Mouse (Mus musculus) heart, postnatal 0 days (tissue): ENCODE results near the gene Ccdc88c. TPM values are rescaled to one million over a fixed set of nuclear protein-coding genes. Genes with fewer than 3 reads are reported as not detected.

Experiments
- ATAC-seq: fragments of 200-750 bp; cut with Nextera tagmentation; 2 replicates; pipeline ENCODE4 v1.8.0; 2017; ENCODE audit warnings: low read depth, moderate number of reproducible peaks, moderate library complexity; ENCODE audit not compliant: insufficient read depth
- DNase-seq: peaks from one replicate; pipeline ENCODE4 v3.0.0-alpha.2; 2016; ENCODE audit warnings: low spot score
- H3K27ac ChIP-seq: fragments of 300-500 bp; sonication (generic); 2 replicates; pipeline ENCODE4 v1.5.1; 2014; ENCODE audit warnings: low read depth, mild to moderate bottlenecking
- H3K27me3 ChIP-seq: fragments of 300-500 bp; sonication (generic); 2 replicates; pipeline ENCODE4 v1.6.1; 2014; ENCODE audit warnings: low read length, mixed read lengths; ENCODE audit not compliant: control insufficient read depth, insufficient read depth
- H3K36me3 ChIP-seq: fragments of 300-500 bp; sonication (generic); replicated peaks from 2 replicates; pipeline ENCODE4 v1.6.1; 2014; ENCODE audit warnings: low read length, mixed read lengths; ENCODE audit not compliant: control insufficient read depth, insufficient read depth
- H3K4me1 ChIP-seq: fragments of 300-500 bp; sonication (generic); 2 replicates; pipeline ENCODE4 v1.6.1; 2014; ENCODE audit warnings: antibody characterized with exemption; ENCODE audit not compliant: control insufficient read depth, insufficient read depth
- H3K4me2 ChIP-seq: fragments of 300-500 bp; sonication (generic); 2 replicates; pipeline ENCODE4 v1.6.1; 2014; ENCODE audit warnings: low read depth, mild to moderate bottlenecking, low read length, moderate library complexity
- H3K4me3 ChIP-seq: fragments of 300-500 bp; sonication (generic); 2 replicates; pipeline ENCODE4 v1.5.1; 2014; ENCODE audit warnings: low read depth, low read length
- H3K9ac ChIP-seq: fragments of 300-500 bp; sonication (generic); replicated peaks from 2 replicates; pipeline ENCODE4 v1.6.1; 2014; ENCODE audit warnings: low read depth, low read length, mixed read lengths
- H3K9me3 ChIP-seq: fragments of 300-500 bp; sonication (generic); replicated peaks from 2 replicates; pipeline ENCODE4 v1.6.1; 2016; ENCODE audit warnings: low read length; ENCODE audit not compliant: control insufficient read depth
- CTCF ChIP-seq: IDR thresholded peaks from 2 replicates; pipeline ENCODE4 v1.5.1; 2016; ENCODE audit warnings: antibody characterized with exemption, control low read depth, low read depth
- EP300 ChIP-seq: IDR thresholded peaks from 2 replicates; pipeline ENCODE4 v1.6.1; 2016; ENCODE audit warnings: antibody characterized with exemption, low read depth
- WGBS: fragments of 180-500 bp; shearing (Covaris S2); extraction: QIAGEN DNeasy Blood & Tissue Kit; methylation state at CpG from one replicate; pipeline ENCODE4 v1.1.7; 2014; 5-methylcytosine and 5-hydroxymethylcytosine counted together
- polyA plus RNA-seq: library from polyadenylated mRNA; unstranded; fragments of >200 nt; fragmentation: Nextera tagmentation; extraction: Ambion mirVana; gene quantifications from 2 replicates; pipeline ENCODE4 v1.2.1, GENCODE M21; 2015
- total RNA-seq: library from RNA; depleted of rRNA; stranded (reverse); fragments of >200 nt; gene quantifications from 2 replicates; pipeline ENCODE4 v1.2.3, GENCODE M21; 2014; ENCODE audit warnings: low replicate concordance

Ccdc88c gene
- total and polyA plus RNA-seq, 2 experiments from 2014 or later: 1.6 to 4.7 TPM

DNA sequence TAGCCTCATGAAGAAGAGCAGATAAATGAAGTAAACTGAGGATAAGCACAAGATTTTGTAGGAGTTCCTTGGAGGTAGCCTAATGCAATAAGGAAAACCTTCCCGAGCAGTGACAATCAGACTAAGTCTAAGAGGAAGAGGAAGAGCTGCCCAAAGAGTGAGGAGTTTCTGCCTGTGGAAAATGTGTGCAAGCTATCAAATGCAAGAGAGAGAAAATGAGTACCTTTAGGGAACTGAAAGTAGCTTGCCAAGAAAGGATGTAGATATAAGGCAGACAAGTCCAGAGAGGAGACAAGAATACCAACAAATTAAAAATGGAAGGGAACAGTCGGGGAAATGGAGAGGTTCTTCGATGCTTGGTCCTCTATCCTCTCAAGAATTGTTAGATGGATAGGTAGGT, 143.3 kb downstream of the Ccdc88c start:
- 88% methylated on average over 3 of the region's 3 CpGs for WGBS
- no peaks in the 10 kb centered on the region for H3K27me3 ChIP-seq
- TF ChIP-seq EP300 (no peak), CTCF (no peak)
- ATAC-seq (no peak), DNase-seq (no peak)
- H3K9ac ChIP-seq: no peak overlapping the region
- H3K36me3 ChIP-seq: no peaks in the 10 kb centered on the region
- H3K4me1 ChIP-seq: no peaks in the 10 kb centered on the region
- H3K27ac ChIP-seq: no peak overlapping the region
- no peak overlapping the region for H3K4me2 ChIP-seq
- no peaks in the 10 kb centered on the region for H3K9me3 ChIP-seq
- no peak overlapping the region for H3K4me3 ChIP-seq

DNA sequence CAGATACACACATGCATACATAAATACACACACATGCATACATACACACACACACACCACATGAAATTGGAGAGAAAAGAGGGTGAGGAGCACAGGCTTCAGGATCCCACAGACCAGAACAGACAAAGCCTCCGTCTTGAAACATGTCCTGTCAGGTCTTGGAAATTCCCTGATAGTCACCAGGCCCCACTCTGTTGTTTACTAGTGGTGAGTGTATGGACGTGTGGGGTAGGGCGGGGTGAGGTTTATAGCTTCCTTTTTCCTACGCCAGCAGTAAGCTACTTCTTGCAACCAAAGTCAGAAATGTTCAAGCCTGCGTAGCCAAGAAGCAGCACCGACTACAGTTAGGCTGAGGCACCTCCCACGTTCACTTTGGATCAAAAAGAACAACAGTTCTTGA, 145.7 kb downstream of the Ccdc88c start:
- ATAC-seq (no peak), DNase-seq (no peak)
- Histone ChIP-seq H3K27me3 (no peaks in the 10 kb centered on the region), H3K9ac (no peak overlapping the region), H3K36me3 (0 out of 2 replicates have a peak, but pooled peaks cover 1% of the 10 kb centered on the region), H3K9me3 (no peaks in the 10 kb centered on the region), H3K4me2 (no peak overlapping the region), H3K4me1 (no peaks in the 10 kb centered on the region), H3K4me3 (no peak overlapping the region), H3K27ac (no peak overlapping the region)
- TF ChIP-seq CTCF (no peak), EP300 (no peak)
- WGBS: 64% methylated on average over 7 of the region's 7 CpGs

DNA sequence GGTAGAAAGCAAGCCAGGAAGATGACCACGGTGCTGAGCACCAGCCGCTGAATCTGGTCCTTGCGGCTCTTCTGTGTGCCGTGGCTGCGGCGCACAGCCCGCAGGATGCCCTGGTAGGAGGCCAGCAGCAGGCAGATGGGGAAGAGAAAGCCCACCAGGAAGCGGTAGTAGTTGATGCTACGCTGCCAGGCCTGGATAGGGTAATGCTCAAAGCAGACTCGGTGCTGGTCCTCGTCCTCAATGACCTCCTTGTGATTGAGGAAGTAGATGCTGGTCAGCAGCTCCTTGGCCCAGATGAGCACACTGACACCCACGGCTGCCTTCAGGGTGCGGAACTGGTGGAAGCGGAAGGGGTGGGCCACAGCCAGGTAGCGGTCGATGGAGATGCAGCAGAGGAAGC, 150.3 kb downstream of the Ccdc88c start:
- H3K4me1 ChIP-seq: no peaks in the 10 kb centered on the region
- no peak overlapping the region for H3K4me2 ChIP-seq
- H3K27me3 ChIP-seq: no peaks in the 10 kb centered on the region
- H3K27ac ChIP-seq: no peak overlapping the region
- ATAC-seq: no peak
- TF ChIP-seq EP300 (no peak), CTCF (no peak)
- H3K9ac ChIP-seq: no peak overlapping the region
- no peak overlapping the region for H3K4me3 ChIP-seq
- H3K9me3 ChIP-seq: no peaks in the 10 kb centered on the region
- 92% methylated on average over 16 of the region's 16 CpGs for WGBS
- 0 out of 2 replicates have a peak, but pooled peaks cover 6% of the 10 kb centered on the region for H3K36me3 ChIP-seq
- no peak for DNase-seq

DNA sequence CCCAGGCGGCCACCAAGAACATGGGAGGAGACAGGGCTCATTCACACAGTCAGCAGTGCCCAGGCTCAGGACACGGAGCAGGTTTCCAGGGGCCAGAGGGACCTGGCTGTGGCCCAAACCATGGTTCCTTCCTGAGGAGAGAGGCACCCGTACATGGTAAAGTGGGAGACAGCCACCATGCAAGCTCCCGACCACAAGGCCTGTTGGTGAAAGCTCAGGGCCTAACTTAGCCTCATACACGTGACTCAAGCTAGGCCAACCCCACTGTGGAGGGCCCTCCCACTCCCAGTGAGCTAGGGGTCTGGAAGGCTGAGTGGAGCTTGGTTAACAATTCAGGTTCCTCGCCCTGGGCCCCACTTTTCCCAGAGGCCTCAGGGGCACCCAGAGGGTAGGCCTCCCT, 150.9 kb downstream of the Ccdc88c start:
- no peak overlapping the region for H3K27ac ChIP-seq
- TF ChIP-seq EP300 (no peak), CTCF (no peak)
- 71% methylated on average over 6 of the region's 6 CpGs for WGBS
- no peak overlapping the region for H3K9ac ChIP-seq
- no peak overlapping the region for H3K4me3 ChIP-seq
- H3K4me2 ChIP-seq: no peak overlapping the region
- DNase-seq (no peak), ATAC-seq (no peak)
- H3K9me3 ChIP-seq: no peaks in the 10 kb centered on the region
- no peaks in the 10 kb centered on the region for H3K27me3 ChIP-seq
- H3K4me1 ChIP-seq: no peaks in the 10 kb centered on the region
- H3K36me3 ChIP-seq: 0 out of 2 replicates have a peak, but pooled peaks cover 6% of the 10 kb centered on the region

DNA sequence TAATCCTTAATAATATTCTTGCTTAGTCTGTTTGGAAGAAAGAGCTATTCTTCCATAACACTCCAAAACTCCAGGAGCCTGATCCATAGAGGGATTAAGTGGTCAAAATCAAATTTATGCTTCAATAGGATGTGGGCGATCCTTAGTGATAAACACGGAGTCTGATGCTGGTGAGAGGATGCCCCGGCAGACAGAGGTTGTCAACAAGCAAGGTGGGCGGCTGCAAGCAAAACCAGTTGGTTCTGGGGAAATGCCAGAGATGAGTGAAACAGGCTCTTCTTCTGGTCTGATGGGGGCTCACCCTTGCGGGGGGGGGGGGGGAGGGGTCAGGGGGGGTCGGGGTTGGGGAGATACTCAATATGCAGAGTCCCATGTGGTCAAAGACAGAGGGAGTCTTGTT, 152.9 kb downstream of the Ccdc88c start:
- Histone ChIP-seq H3K36me3 (0 out of 2 replicates have a peak, but pooled peaks cover 6% of the 10 kb centered on the region), H3K4me3 (no peak overlapping the region), H3K4me2 (no peak overlapping the region), H3K4me1 (no peaks in the 10 kb centered on the region), H3K27ac (no peak overlapping the region), H3K27me3 (no peaks in the 10 kb centered on the region), H3K9me3 (no peaks in the 10 kb centered on the region), H3K9ac (no peak overlapping the region)
- no peak for ATAC-seq
- DNase-seq: no peak
- TF ChIP-seq CTCF (no peak), EP300 (no peak)
- WGBS: 86% methylated on average over 5 of the region's 6 CpGs

DNA sequence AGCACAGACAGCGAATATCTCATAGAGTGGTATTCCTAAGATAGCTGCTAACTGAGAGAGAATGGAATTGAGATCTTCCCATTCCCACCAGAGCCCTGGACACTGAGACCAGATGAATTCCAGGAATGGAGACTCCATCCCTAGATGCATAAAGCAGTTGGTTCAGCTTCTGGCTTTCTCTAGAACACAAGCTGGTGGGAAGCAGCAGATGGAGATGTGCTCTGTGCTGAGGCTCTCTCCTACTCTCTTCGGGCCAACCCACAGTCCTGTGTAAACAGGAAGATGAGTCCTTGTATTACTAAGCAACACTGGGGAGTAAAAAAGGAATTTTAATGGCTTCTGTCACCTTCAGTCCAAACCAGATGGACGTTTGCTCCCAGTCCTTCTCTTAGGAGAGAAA, 153.3 kb downstream of the Ccdc88c start:
- Histone ChIP-seq H3K27me3 (no peaks in the 10 kb centered on the region), H3K9me3 (no peaks in the 10 kb centered on the region), H3K4me1 (no peaks in the 10 kb centered on the region), H3K9ac (no peak overlapping the region), H3K4me3 (no peak overlapping the region), H3K4me2 (no peak overlapping the region), H3K36me3 (0 out of 2 replicates have a peak, but pooled peaks cover 6% of the 10 kb centered on the region), H3K27ac (no peak overlapping the region)
- DNase-seq: no peak
- no peak for ATAC-seq
- WGBS: 63% methylated on average over 3 of the region's 3 CpGs
- no peak for TF ChIP-seq EP300
- no peak for TF ChIP-seq CTCF
